Mouse (Mus musculus): ENCODE measurements around the gene Man2c1.

- TF ChIP-seq EP300 (optimal IDR thresholded peaks at IDR 0.05) = no peak
- no peak for TF ChIP-seq CTCF (IDR thresholded peaks at IDR 0.05; ENCODE audit: low read depth)
Measured at GRCm38 (mm10) chr9:57137777-57138176, 7.3 kb downstream of the Man2c1 start.
